Mouse (Mus musculus) cerebellum, postnatal 25 days (tissue): ENCODE results near the gene Usp12.
"Not testable (repeated sequence)": the region's sequence is repeated elsewhere in the genome, so short reads cannot be mapped to it uniquely, and the experiment has no call there.

Experiments
- DNase-seq, 2 experiments: peaks; one replicate each; pipeline ENCODE4 v3.0.0; 2021; ENCODE audit warnings: mixed read lengths in 2 of 2

The Usp12 gene

DNA sequence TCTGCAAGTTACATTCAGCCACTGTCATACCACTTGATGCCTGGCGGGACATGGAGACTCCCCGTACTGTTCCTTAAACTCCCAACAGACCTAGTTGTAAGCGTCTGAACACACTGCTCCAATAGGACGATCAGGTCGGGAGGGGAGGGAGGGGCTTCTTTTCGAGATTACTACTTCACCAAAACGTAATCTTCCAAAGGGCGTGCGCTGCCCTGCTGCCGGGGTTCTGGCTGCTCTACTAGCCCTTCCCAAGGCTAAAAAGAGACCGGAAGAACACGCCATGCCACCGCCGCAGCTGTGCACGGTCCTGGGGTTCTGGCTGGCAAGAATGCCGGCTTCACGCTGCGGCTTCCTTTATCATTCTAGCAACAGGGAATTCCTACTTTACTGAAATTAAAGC, 58.5 kb downstream of the Usp12 start:
- no peak for DNase-seq

DNA sequence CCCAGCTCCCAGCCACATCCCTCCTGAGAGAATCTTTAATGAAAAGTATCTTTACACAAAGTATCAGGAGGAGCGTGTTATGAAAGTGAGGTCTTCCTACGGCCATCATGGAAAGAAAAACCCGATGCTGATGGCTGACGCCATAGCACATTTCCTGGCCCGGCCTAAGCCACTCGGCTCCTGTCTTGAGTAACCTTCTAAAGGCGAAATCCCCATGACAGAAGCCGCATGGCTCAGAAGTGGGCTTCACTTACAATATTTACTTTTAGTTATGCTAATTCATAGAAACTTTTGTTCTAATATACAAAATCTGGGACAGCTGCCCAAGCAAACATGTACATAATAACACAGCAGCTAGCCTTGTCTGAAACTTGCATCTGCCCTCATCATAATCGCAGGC, 59.8 kb downstream of the Usp12 start:
- DNase-seq = not testable (repeated sequence)

DNA sequence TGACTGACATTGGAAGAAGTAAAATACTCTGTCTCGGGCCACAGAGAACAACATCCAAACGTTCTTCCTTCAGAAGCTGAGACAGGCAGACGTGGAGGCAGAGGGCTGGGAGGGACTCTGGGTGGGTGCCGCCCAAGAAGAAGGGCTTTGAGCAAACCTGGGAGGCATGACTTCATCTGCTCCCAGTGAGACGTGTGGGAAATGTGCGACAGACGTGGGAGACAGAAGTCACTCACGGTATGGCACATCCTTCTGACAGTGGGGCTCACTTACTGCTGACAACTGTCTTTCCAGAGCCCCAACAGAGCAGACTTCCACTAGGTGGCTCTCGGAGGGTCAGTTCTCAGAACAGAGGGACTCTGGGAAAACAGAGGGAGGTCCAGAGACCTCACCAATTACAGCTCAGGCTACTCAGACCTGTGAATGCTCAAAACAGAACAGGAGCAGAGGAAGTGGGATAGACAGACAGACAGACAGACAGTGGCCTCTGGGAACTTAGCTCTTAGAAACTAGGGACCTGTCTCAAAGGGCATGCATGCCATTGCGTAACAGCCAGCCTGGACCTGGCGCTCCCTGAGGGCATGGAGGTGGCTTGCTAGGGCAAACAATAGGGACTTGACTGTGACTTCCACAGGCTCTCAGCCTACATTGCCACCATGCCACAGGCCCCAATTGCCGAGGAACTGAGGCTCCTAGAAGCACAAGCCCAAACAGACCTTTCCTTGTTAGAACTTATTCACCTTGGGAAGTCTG, 60.7 kb downstream of the Usp12 start:
- DNase-seq = no peak

DNA sequence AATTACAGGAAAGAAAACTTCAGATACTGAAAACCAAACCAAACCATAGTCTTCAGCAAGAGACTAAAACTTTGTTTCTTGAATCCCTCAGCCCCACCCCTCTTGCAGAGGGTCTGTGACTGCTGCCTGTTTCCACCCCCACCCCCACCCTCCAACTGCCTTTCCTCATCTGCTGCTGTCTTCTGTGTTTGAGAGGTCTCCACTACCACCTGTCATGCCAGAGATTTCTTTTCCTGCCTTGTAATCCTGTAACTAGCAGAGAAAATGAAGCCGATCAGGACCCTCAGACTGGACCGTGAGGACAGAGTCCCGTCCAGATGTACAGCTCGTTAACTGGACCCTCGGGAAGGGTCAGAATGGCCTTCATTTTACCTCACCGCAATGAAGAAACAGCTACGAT, 61.4 kb downstream of the Usp12 start:
- no peak for DNase-seq

DNA sequence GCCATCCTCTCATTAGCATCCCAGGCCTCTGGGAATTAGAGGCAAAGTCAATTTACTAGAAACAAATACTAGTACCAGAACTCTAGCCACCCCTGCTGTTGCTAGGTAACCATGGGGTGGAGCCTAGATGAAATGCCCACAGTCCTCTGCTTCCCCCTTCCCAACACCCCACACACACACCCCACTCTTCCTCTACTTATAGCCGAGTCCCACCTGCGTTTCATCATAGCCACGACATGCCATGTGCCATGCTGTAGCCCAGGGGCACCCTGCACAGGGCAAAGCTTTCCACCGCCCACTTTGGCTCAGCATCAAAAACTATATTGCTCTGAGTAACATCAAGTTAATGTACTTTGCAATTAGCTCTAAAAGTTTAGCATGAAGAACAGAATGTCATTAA, 67.8 kb downstream of the Usp12 start:
- DNase-seq = no peak

DNA sequence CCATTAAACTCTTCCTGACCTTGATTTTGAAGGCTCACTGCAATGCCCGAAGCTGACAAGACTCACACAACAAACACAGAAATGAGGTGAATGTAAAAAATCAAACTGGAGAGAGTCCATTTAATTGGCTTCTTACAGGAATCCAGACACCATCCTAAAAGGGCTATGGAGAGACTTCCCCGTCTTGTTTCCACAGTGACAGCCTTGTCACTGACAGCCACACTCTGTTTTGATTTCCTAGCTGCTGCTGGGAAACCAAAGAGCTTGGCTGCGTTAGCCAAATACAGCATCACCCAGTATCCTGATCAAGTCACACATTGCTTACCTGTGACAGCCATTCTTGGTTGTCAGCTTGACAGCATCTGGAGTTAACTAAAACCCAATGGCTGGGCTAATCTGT, 69.8 kb downstream of the Usp12 start:
- no peak for DNase-seq

DNA sequence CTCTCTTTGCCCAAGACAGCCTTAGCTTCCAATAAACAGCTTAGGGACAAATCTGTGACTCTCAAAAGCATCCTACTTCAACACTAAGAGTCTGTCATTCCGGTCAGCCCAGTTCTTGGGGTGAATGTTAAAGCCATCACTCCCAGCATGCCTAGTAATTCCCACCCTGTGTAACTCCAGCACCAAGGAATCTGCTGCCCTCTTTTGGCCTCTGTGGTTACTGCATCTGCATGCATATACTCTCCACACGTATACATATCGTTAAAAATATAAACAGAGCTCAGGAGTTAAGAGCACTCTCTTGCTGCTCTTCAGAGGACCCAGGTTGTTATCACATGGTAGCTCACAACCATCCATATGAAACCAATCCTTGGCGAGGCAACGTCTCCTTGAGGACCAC, 71.4 kb downstream of the Usp12 start:
- no peak for DNase-seq

DNA sequence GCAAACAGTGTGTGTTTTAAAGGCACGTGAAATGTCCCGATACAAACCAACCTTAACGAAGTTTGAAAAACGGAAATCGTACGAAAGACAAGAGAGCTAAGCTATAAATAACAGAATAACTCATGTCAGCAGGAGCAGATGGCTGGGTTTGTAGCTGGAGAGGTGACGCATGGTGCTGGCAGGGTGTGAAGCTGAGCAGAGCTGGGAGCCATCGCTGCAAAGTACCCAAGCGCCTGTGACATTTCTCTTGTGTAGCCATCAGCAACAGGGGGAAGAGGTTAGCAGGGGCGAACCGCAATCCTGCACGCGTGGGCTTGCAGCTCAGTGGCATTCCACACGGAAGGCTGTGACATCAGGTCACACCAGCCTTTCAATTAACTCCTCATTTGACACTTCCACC, 72.6 kb downstream of the Usp12 start:
- DNase-seq = peak; percentile 71 to 81

DNA sequence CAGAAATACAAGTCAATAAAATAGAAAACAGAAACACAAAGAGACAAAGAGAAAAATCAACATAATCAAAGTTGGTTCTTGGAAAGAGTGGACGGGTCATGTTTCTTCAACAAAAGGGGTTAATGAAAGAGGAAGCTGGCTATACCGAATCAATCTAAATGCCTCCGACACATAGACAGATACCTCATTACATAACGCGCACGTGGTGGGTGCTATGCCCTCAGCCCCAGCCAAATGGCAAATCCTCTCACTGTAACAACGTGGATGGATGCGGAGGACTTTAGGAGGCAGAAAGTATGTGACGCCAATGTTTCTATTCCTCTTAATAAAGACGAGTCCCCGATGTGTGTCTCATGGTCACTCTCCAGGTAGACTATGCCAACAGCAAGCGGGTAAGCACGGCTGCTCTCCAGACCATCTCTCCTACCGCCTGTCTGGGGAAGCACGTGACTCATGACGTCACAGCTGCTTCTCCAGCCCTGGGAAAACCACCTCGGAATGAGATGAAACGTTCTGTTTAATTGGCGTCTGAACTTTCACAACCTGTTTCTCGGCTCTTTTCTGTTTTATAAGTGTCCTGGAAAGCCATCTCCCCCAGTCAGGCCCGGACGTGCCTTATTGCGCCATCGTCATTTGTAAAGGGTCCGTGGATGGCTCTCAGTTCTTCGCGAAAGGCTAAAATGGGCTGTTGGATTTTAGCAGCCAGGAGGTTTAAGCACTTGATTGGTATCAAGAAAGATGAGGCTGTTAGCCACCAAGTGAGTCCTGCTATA, 75.0 kb downstream of the Usp12 start:
- peak in 1 of 2 experiments; percentile 26 for DNase-seq

DNA sequence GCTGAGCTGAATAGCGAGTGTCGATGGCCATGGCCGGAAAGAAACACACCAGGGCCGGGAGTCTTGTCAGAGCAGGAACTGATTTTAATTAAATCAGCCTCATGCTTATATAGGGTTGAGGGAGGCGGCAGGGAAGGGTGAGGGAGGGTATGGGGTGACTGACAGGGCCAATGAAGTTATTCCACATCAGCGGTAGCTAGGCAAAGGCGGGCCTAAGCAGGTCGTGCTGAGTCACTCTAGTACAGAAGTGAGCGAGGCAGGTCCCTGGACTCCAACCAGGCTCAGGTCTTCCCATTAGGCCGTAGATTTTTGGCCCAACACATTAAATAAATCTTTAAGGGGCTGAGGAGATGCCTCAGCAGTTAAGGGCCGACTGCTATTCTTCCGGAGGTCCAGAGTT, 81.0 kb downstream of the Usp12 start:
- no peak for DNase-seq

DNA sequence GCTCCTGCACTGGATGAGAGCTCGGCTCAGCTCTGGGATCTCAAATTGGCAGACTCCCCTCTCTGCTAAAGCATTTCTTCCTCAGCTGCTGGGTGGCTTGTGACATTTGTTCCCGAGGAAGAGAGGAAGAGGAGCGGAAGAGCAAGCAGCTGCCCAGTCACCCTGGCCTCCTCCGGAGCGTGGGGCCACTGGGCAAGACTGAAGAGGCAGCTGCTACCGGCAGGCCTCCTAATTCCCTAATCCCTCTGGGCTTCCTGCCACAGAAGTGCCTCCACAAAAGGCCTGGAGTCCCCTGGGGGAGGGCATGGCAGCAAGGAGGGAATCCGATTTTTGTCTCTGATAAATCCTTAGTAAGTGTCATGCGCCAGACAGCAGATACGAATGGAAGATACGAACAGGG, 81.7 kb downstream of the Usp12 start:
- peak; percentile 35 to 51 for DNase-seq

DNA sequence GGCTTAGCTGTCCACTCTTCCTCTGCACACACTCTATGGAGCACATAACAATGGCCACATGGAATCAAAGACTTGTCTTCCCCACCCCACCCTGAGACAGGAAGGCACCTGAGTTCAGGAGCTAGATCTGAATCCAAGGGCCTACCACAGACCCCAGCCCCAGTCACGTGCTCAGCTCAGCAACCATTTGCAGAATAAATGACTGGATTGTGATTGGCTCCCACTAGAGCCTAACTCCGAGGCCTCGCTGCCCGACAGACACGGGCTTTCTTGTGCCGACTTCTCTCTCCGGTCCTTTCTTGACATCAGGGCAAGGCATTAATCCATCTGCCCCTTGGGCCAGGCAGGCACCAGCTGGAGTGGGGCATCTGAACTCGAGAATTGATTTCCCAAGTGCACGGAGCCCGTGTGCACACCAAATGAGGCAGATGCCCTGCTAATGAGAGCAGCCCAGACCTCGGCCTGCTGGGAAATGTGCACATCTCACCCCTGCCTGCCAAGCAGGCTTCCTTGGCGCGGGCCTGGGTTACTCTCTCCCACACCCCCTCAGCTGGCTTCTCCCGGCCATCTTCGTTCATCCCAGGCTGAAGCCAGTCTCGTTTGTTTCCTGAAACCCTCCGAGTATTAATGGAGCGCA, 82.4 kb downstream of the Usp12 start:
- peak in 1 of 2 experiments; percentile 43 for DNase-seq

DNA sequence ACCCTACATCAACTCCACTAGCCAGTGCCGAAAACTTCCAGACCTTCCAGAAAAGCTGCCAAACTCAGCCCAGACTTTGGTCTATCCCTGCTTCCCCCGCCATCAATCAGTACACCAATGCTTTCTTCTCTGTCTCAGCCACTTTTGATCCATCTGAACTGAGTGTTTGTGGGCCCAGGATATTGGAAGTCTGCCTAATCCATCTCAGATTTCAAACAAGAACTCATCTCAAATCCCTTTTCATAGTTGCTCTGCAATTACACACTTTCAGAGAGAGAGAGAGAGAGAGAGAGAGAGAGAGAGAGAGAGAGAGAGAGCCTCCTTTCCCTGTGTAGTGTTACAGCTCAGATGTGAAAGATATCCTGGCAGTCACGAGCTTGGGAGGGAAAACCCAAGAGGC, 85.4 kb downstream of the Usp12 start:
- no peak for DNase-seq

DNA sequence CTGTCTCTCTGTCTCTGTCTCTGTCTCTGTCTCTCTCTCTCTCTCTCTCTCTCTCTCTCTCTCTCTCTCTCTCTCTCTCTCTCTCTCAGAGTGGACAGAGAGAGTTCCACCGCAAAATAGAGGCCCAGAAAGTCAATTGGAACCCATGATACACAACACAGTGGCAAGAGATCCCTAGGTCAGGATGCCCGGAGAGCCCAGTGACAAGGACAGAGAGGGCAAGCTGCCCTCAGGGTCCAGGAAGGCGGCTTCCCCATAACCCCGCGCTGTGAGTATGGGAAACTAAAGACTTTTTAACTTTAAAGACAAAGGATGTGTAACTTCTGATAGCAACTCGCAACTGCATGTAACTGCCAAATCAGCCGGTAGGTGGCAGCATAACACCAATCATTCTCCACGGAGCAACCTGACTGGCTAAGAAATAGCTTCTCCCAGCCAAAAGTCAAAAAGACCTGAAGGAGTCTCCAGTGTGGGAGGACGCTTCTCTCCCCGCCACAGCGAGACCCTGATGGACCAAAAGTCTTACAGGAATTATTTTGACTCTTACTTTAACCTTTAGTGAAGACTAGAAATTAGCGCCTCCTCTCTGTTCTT, 88.9 kb downstream of the Usp12 start:
- peak; percentile 91 for DNase-seq

DNA sequence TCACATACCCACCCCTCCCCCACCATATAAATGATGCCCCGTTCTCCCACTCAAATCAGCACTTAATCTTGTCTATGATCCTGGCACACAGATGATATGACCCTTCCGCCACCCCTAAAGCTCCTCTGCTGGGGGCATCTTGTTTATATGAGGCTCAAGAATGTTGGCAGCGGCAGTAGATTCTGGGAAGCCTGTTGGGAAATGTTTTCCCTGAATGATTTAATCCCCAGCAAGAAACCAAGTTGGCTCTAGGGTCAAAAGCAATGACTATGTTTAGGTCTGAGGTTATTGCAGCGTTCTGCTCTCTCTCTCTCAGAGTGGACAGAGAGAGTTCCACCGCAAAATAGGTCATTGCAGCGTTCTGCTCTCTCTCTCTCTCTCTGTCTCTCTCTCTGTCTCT, 89.4 kb downstream of the Usp12 start:
- no peak for DNase-seq

DNA sequence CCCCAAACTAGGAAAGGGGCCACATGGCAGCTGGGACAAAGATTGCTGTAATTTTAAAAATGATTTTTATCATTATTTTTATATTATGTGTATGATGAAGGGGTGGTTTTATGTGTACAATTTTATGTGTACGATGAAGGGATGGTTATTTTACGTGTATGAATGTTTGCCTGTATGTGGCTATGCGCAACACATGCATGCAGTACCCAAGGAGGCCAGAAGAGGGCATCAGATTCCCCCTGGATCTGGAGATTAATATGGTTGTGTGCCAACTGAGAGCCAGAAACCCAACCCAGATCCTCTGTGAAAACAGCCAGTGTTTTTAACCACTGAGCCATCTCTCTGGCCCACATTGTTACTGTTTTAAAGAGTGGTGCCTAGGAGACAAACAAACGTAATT, 90.6 kb downstream of the Usp12 start:
- no peak for DNase-seq

DNA sequence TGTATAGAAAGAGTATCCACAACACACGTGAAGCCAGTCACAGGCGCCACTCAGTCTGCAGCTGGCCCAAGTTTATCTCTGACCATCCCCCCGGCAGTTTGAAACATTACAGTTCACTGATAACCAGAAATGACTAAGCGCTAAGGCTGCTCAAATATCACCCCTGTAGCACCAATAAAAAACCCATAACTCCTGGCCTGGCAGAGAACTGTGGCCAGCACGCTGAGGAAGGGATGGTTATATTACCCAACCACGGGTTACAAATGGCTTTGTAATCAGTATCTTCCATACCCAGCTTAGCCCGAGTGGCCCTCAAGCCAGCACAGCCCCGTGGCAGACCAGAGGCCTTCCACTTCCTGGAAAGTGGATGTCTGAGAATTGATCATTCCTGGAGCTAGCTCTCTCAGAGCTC, 91.1 kb downstream of the Usp12 start:
- no peak for DNase-seq

DNA sequence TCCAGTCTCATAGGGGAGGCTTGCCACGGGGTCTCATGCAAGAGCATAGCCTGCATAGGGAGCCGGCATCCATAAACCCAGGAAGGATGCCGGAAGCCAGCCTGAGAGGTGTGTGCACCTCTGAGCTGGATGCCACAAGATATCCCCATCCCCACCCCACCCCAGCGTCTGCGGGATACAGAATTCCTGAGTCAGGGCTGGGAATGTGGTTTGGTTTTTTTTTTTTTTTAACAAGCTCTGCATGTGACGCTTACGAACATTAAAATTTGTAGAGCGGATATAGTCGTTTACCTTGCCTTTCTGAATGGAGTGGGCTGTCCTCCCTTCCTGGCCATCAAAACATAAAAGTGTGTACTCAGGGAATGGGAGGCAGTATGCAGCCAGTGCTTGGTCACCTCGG, 94.7 kb downstream of the Usp12 start:
- DNase-seq = no peak

DNA sequence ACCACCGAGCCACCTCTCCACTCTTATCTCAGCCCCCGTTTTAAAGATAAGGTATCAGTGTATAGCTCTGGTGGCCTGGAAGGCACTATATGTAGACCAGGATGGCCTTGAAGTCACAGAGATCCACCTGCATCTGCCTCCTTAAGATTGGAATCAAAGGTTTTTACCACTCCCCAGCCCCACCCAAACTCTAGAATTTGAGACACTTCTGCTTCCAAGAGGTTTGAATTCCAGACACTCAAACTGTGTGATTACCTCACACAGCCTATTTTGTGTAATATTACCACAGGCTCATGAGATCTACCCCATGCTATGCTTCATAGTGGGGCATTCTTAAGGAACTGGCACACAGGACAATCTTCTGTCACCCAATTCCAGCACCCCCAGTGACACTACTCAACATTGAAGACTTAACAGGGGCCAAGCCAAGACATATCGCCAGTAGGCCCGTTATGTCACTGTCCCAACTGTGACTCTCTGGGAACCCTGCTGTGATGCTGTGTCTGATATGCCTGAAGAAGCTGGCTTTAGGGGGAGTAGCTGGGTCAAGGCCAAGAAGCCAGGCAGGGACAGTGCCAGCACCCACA, 95.3 kb downstream of the Usp12 start:
- no peak for DNase-seq

DNA sequence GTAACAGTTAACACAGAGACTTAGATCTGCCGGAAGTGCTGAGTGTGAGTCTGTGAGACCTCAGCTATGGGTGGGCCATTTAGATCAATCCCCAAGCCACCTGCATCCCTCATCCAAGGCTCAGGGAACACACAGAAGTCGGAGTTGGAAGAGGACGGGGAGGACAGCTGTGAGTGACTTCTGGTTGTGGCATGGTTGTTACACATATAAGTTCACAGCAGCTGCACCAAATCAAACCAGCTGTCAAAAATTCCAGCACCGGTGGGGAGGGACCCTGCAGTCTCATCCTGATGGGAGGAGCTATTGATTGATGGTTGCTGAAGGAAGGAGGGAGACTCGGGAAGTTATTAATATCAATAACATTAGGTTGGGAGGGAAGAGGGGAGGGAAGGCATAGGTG, 99.3 kb downstream of the Usp12 start:
- no peak for DNase-seq

DNA sequence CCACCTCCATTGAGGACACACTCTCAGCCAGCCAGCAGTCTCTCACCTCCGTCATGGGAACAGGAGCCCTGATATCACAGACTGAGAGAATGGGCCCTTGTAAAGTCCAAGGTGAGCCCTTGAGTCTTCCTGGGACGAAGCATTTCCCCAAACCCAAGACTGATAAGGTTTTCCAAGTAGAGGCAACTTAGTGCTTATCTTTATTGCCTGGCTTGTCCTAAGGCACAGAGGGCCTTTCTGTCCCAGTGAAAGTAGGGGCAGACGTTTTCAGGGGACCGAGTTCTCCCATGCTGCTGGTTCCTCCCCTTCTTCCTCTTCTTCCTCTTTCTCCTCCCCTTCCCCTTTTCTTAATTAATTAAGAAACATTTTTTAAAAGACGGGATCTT, 101.8 kb downstream of the Usp12 start:
- DNase-seq = no peak

DNA sequence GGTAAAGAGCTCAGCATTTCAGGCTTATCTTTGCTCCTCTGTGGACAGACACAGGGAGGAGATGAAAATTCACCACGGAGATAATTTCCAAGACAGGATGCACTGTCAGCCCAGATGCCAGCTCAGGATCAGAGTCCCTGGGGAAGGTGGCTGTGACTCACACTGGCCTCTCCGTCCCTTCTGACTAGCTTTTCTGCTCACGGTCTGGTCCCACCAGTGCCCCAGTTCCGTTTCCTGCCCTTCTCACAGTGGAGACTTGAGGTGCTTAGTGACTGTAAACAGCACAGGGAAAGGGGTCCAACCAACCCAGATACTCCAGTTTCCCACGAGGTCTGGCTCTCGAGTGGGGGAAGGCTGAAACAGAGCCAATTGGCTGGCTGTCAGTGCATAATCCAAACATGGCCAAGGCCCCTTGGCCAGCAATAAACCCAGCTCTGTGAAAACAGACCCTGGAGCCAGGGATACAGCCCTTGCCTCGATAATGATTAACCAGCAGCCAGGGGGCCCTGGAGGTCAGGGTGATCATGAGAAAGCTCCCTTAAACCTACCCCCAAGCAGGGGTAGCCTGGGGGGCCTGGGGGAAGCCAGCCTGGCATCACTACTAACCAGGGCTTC, 102.3 kb downstream of the Usp12 start:
- DNase-seq = peak in 1 of 2 experiments; percentile 31

DNA sequence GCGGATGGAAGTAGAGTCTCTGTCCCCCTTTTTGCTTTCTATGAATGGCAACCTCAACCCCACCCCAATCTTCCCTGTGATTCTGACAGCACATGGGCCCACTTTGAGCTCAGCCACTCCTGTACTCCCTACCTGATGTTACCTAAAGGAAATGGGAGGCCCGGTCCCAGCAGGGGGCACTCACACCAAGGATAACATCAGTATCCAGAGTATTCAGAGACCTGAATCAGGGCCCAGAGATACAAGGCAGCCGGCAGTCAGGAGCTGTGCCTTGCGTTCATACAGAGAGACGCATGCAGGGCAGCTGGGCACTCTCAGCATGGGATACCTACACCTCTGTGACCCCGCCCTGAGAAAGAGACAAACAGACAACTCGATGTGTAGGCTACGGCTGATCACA, 103.1 kb downstream of the Usp12 start:
- no peak for DNase-seq
